Mouse (Mus musculus) forebrain, embryonic 11.5 days (tissue): ENCODE data around the gene Nat9. TPM values are rescaled to one million over a fixed set of nuclear protein-coding genes. Genes with fewer than 3 reads are reported as not detected.

Source experiments
- ATAC-seq: fragments of 200-750 bp; cut with Nextera tagmentation; replicated peaks from 2 replicates; pipeline ENCODE4 v1.8.0; 2017; ENCODE audit warnings: moderate TSS enrichment; ENCODE audit not compliant: low FRiP score
- DNase-seq: peaks from one replicate; pipeline ENCODE4 v3.0.0-alpha.2; 2017; ENCODE audit warnings: low spot score
- H3K27ac ChIP-seq: fragments of 300-500 bp; sonication (generic); 2 replicates; pipeline ENCODE4 v1.5.1; 2014; ENCODE audit warnings: low read depth, low read length
- H3K27me3 ChIP-seq: fragments of 300-500 bp; sonication (generic); 2 replicates; pipeline ENCODE4 v1.6.1; 2014; ENCODE audit warnings: mild to moderate bottlenecking, low read length, mixed read lengths; ENCODE audit not compliant: control insufficient read depth, insufficient read depth
- H3K36me3 ChIP-seq: fragments of 300-500 bp; sonication (generic); 2 replicates; pipeline ENCODE4 v1.6.1; 2014; ENCODE audit warnings: mild to moderate bottlenecking, low read length, moderate library complexity, mixed read lengths; ENCODE audit not compliant: control insufficient read depth, insufficient read depth
- H3K4me1 ChIP-seq: fragments of 300-500 bp; sonication (generic); replicated peaks from 2 replicates; pipeline ENCODE4 v1.6.1; 2014; ENCODE audit warnings: low read length, mixed read lengths; ENCODE audit not compliant: control insufficient read depth, insufficient read depth
- H3K4me2 ChIP-seq: fragments of 300-500 bp; sonication (generic); 2 replicates; pipeline ENCODE4 v1.6.1; 2014; ENCODE audit warnings: low read depth, mild to moderate bottlenecking, low read length, moderate library complexity, mixed read lengths; ENCODE audit not compliant: severe bottlenecking
- H3K4me3 ChIP-seq: fragments of 300-500 bp; sonication (generic); 2 replicates; pipeline ENCODE4 v1.5.1; 2014; ENCODE audit warnings: low read depth, low read length
- H3K9ac ChIP-seq: fragments of 300-500 bp; sonication (generic); 2 replicates; pipeline ENCODE4 v1.6.1; 2014; ENCODE audit warnings: low read length
- H3K9me3 ChIP-seq: fragments of 300-500 bp; sonication (generic); 2 replicates; pipeline ENCODE4 v1.6.1; 2016; ENCODE audit warnings: low read length, mixed read lengths; ENCODE audit not compliant: control insufficient read depth
- WGBS: fragments of 180-500 bp; shearing (Covaris S2); extraction: QIAGEN DNeasy Blood & Tissue Kit; methylation state at CpG from one replicate; pipeline ENCODE4 v1.1.7; 2014; 5-methylcytosine and 5-hydroxymethylcytosine counted together
- polyA plus RNA-seq: library from polyadenylated mRNA; unstranded; fragments of >200 nt; fragmentation: Nextera tagmentation; extraction: Ambion mirVana; gene quantifications from 2 replicates; pipeline ENCODE4 v1.2.1, GENCODE M21; 2014

Nat9 gene
- polyA plus RNA-seq, 1 experiment from 2014 or later = 16.0 TPM

DNA sequence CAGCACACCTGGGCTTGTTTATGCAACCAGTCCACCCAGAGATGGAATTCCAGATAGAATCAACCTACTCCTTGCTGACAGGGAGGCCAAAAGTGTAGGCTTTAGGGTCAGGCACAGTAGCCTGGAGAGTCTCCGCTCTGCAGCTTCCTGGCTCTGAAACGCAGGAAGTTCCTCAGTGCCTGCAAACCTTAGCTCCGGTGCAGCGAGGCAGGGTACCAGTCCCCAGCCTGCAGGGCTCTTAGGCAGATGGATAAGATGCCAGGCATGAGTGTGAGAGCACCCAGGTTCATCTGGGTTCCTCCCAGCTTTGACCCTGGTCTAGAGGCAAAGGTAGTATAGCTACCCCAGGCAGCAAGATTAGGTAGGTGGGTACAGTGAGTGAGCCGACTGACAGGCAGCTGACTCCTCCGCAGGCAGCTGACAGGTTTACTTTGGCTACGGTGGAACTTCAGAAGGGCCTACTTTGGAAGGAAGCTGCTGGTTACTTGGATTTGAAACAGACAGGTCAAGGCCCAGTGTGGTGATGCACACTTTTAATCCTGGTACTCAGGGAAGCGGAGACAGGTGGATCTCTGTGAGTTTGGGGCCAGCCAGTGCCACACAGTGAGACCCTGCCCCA, 19.9 kb downstream of the Nat9 start:
- no peak for ATAC-seq
- no peak overlapping the region for H3K4me2 ChIP-seq
- no peak overlapping the region for H3K4me3 ChIP-seq
- peaks cover 9% of the 10 kb centered on the region for H3K4me1 ChIP-seq
- no peak overlapping the region for H3K9ac ChIP-seq
- no peak for DNase-seq
- no peak overlapping the region for H3K27ac ChIP-seq
- 87% methylated on average over 8 of the region's 8 CpGs for WGBS
- peaks cover 6% of the 10 kb centered on the region; the same call in 1 of the 2 replicates for H3K27me3 ChIP-seq
- H3K36me3 ChIP-seq = no peaks in the 10 kb centered on the region
- H3K9me3 ChIP-seq = no peaks in the 10 kb centered on the region

- H3K4me1 ChIP-seq = peaks cover 9% of the 10 kb centered on the region
- H3K27me3 ChIP-seq = peaks cover 11% of the 10 kb centered on the region
- H3K9ac ChIP-seq = no peak overlapping the region
Measured at GRCm38 (mm10) chr11:115166776-115167175, 20.9 kb downstream of the Nat9 start.

GRCm38 (mm10) chr11:115164976-115165374, 22.7 kb downstream of the Nat9 start:
- H3K27ac ChIP-seq = no peak overlapping the region
- H3K4me3 ChIP-seq = peak overlapping the region; percentile 59
- 4% methylated on average over 9 of the region's 9 CpGs for WGBS
- ATAC-seq = no peak
- DNase-seq = no peak
- H3K36me3 ChIP-seq = no peaks in the 10 kb centered on the region
- no peaks in the 10 kb centered on the region for H3K9me3 ChIP-seq
- H3K9ac ChIP-seq = peak overlapping the region; percentile 51; the same call in 1 of the 2 replicates
- H3K4me2 ChIP-seq = peak overlapping the region; percentile 93
- H3K4me1 ChIP-seq = peaks cover 7% of the 10 kb centered on the region
- H3K27me3 ChIP-seq = peaks cover 15% of the 10 kb centered on the region

More at GRCm38 (mm10) chr11:115166776-115167175, 20.9 kb downstream of the Nat9 start:
- Histone ChIP-seq H3K36me3 (no peaks in the 10 kb centered on the region), H3K27ac (no peak overlapping the region), H3K9me3 (no peaks in the 10 kb centered on the region), H3K4me3 (no peak overlapping the region), H3K4me2 (no peak overlapping the region)
- ATAC-seq (no peak), DNase-seq (no peak)
- 84% methylated on average over 3 of the region's 3 CpGs for WGBS

GRCm38 (mm10) chr11:115164341-115164975, 23.2 kb downstream of the Nat9 start:
- Histone ChIP-seq H3K27ac (no peak overlapping the region), H3K4me1 (peaks cover 7% of the 10 kb centered on the region), H3K4me3 (peak overlapping the region; percentile 59), H3K27me3 (peaks cover 15% of the 10 kb centered on the region), H3K4me2 (peak overlapping the region; percentile 93), H3K36me3 (no peaks in the 10 kb centered on the region), H3K9ac (peak overlapping the region; percentile 51), H3K9me3 (no peaks in the 10 kb centered on the region)
- DNase-seq = no peak
- under 1% methylated on average over 14 of the region's 14 CpGs for WGBS
- no peak for ATAC-seq

DNA sequence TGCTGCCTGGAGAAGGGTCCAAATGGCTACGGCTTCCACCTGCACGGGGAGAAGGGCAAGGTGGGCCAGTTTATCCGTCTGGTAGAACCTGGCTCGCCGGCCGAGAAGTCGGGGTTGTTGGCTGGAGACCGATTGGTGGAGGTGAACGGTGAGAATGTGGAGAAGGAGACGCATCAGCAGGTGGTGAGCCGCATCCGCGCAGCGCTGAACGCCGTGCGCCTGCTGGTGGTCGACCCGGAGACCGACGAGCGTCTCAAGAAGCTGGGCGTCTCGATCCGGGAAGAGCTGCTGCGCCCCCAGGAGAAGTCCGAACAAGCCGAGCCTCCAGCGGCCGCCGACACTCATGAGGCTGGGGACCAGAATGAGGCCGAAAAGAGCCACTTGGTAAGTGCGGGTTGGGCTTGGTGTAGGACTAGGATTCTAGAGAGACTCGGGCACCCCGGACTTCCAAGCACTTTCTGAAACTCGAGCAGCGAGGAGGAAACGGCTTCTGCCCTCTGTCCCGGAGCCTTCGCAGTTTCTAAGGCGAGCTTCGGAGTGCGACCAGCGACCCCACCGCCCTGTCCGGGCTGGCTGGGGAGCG, 24.0 kb downstream of the Nat9 start:
- peaks cover 7% of the 10 kb centered on the region for H3K4me1 ChIP-seq
- H3K27me3 ChIP-seq = peaks cover 15% of the 10 kb centered on the region
- H3K9ac ChIP-seq = peak overlapping the region; percentile 51
- H3K4me2 ChIP-seq = peak overlapping the region; percentile 93
- H3K4me3 ChIP-seq = peak overlapping the region; percentile 59
- no peaks in the 10 kb centered on the region for H3K9me3 ChIP-seq
- no peak overlapping the region for H3K27ac ChIP-seq
- no peaks in the 10 kb centered on the region for H3K36me3 ChIP-seq
- DNase-seq (peak; percentile 79), ATAC-seq (peak; percentile 40)
- under 1% methylated on average over 47 of the region's 47 CpGs for WGBS

- Histone ChIP-seq H3K4me1 (peaks cover 7% of the 10 kb centered on the region), H3K9ac (peak within 1 kb of the TSS; percentile 51), H3K9me3 (no peaks in the 10 kb centered on the region), H3K4me2 (peak within 1 kb of the TSS; percentile 93), H3K36me3 (no peaks in the 10 kb centered on the region), H3K27me3 (peaks cover 15% of the 10 kb centered on the region), H3K4me3 (peak within 1 kb of the TSS; percentile 59), H3K27ac (peak within 1 kb of the TSS; percentile 28; the same call in 1 of the 2 replicates)
- DNase-seq = peak; percentile 98
- peak; percentile 97 for ATAC-seq
- under 1% methylated on average over 47 of the region's 47 CpGs for WGBS
Measured at GRCm38 (mm10) chr11:115162832-115163480, 24.7 kb downstream of the Nat9 start, which contains the start of gene Slc9a3r1. Gene Slc9a3r1, plus strand, starts transcription at chr11:115163341.

- no peak for ATAC-seq
- Histone ChIP-seq H3K27ac (no peak overlapping the region), H3K4me1 (peaks cover 7% of the 10 kb centered on the region), H3K27me3 (peaks cover 15% of the 10 kb centered on the region), H3K9ac (peak overlapping the region; percentile 37; the same call in 1 of the 2 replicates), H3K36me3 (no peaks in the 10 kb centered on the region), H3K9me3 (no peaks in the 10 kb centered on the region), H3K4me2 (no peak overlapping the region), H3K4me3 (no peak overlapping the region)
- WGBS = 21% methylated on average over 9 of the region's 9 CpGs
- DNase-seq = no peak
Measured at GRCm38 (mm10) chr11:115162205-115162601, 25.5 kb downstream of the Nat9 start.

DNA sequence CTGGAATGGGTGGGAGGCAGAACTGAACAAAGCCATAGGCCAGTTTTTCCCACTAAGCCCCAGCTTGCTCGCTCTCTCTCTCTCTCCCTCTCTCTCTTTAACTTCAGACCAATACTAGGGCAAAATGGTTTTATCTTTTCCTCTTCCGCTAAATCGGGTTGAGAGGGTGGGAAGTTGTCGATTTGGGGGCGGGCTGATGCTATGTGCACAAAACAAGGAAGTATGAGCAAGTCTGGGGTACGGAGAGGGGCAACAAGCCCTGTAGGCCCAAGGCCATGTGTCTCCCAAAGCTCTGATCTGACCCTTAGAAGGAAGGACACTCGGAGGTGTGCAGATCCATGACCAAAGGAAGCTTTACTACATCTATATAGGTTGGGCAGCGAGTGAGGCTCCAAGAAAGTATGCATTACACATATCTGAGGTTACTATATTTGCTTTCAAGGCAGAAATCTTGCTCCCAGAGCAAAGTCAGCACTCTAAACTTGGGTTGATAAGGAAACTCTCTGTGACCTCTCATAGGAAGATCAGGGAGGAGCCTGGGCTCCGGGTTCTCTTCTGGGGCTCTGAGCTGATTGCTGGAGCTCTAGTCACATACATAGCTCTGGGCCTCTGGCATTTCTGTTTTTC, 26.0 kb downstream of the Nat9 start:
- DNase-seq = no peak
- no peak for ATAC-seq
- Histone ChIP-seq H3K27ac (no peak overlapping the region), H3K4me3 (no peak overlapping the region), H3K27me3 (peaks cover 15% of the 10 kb centered on the region), H3K36me3 (no peaks in the 10 kb centered on the region), H3K9me3 (no peaks in the 10 kb centered on the region), H3K4me2 (no peak overlapping the region), H3K4me1 (peaks cover 7% of the 10 kb centered on the region), H3K9ac (no peak overlapping the region)
- 59% methylated on average over 9 of the region's 9 CpGs for WGBS
